Mouse (Mus musculus): ENCODE data around the gene Esm1. TPM values are rescaled to one million over a fixed set of nuclear protein-coding genes. Genes with fewer than 3 reads are reported as not detected.

Esm1 gene
- polyA plus RNA-seq, 1 experiment from 2014 or later, result 1.6 TPM

GRCm38 (mm10) chr13:113205346-113205745 lies 4.1 kb upstream of the Esm1 start:
- H3K4me3 ChIP-seq (ENCODE audit: low read depth, low read length), result no peak overlapping the region
- 74% methylated on average over 5 of the region's 5 CpGs for WGBS

GRCm38 (mm10) chr13:113211345-113211744 lies 1.9 kb downstream of the Esm1 start:
- no peaks in the 10 kb centered on the region for H3K9me3 ChIP-seq (ENCODE audit: low read depth, low read length)
- no peaks in the 10 kb centered on the region for H3K4me1 ChIP-seq (ENCODE audit: insufficient read depth)
- H3K4me3 ChIP-seq (ENCODE audit: low read depth, low read length), result no peak overlapping the region
- no peaks in the 10 kb centered on the region for H3K36me3 ChIP-seq (ENCODE audit: insufficient read depth)
- no peak overlapping the region for H3K27ac ChIP-seq (ENCODE audit: low read depth)
- H3K27me3 ChIP-seq (ENCODE audit: insufficient read depth, low read length), result peaks cover 12% of the 10 kb centered on the region; the same call in 1 of the 2 replicates
- WGBS, result 67% methylated on average over 15 of the region's 15 CpGs
- no peak for TF ChIP-seq CTCF (IDR thresholded peaks at IDR 0.05; ENCODE audit: low read depth)
- ATAC-seq (ENCODE audit: insufficient read depth) (no peak), DNase-seq (no peak)
- H3K4me2 ChIP-seq, result no peak overlapping the region
- H3K9ac ChIP-seq, result no peak overlapping the region

More at GRCm38 (mm10) chr13:113205346-113205745, 4.1 kb upstream of the Esm1 start:
- TF ChIP-seq CTCF (IDR thresholded peaks at IDR 0.05; ENCODE audit: low read depth), result no peak
- H3K36me3 ChIP-seq (ENCODE audit: insufficient read depth), result no peaks in the 10 kb centered on the region
- H3K4me2 ChIP-seq, result no peak overlapping the region
- no peak overlapping the region for H3K9ac ChIP-seq
- no peaks in the 10 kb centered on the region for H3K4me1 ChIP-seq (ENCODE audit: insufficient read depth)
- H3K27ac ChIP-seq (ENCODE audit: low read depth), result no peak overlapping the region
- no peaks in the 10 kb centered on the region for H3K9me3 ChIP-seq (ENCODE audit: low read depth, low read length)
- H3K27me3 ChIP-seq (ENCODE audit: insufficient read depth, low read length), result peaks cover 6% of the 10 kb centered on the region; the same call in 1 of the 2 replicates
- DNase-seq (no peak), ATAC-seq (ENCODE audit: insufficient read depth) (no peak)

- TF ChIP-seq CTCF (IDR thresholded peaks at IDR 0.05; ENCODE audit: low read depth), result no peak
- no peak for ATAC-seq (ENCODE audit: insufficient read depth)
- Histone ChIP-seq H3K4me2 (no peak overlapping the region), H3K27ac (ENCODE audit: low read depth) (no peak overlapping the region), H3K9me3 (ENCODE audit: low read depth, low read length) (no peaks in the 10 kb centered on the region), H3K27me3 (ENCODE audit: insufficient read depth, low read length) (peaks cover 12% of the 10 kb centered on the region; the same call in 1 of the 2 replicates), H3K9ac (no peak overlapping the region), H3K4me1 (ENCODE audit: insufficient read depth) (no peaks in the 10 kb centered on the region), H3K36me3 (ENCODE audit: insufficient read depth) (no peaks in the 10 kb centered on the region), H3K4me3 (ENCODE audit: low read depth, low read length) (no peak overlapping the region)
- WGBS, result 50% methylated on average over 3 of the region's 3 CpGs
- DNase-seq, result no peak
These were observed 2.9 kb downstream of the Esm1 start for GRCm38 (mm10) chr13:113212401-113212800.

- 94% methylated on average over 3 of the region's 3 CpGs for WGBS
- Histone ChIP-seq H3K9ac (no peak overlapping the region), H3K4me2 (no peak overlapping the region), H3K27ac (ENCODE audit: low read depth) (no peak overlapping the region), H3K4me1 (ENCODE audit: insufficient read depth) (no peaks in the 10 kb centered on the region), H3K36me3 (ENCODE audit: insufficient read depth) (no peaks in the 10 kb centered on the region), H3K27me3 (ENCODE audit: insufficient read depth, low read length) (peaks cover 12% of the 10 kb centered on the region; the same call in 1 of the 2 replicates), H3K9me3 (ENCODE audit: low read depth, low read length) (no peaks in the 10 kb centered on the region), H3K4me3 (ENCODE audit: low read depth, low read length) (no peak overlapping the region)
- DNase-seq, result no peak
- no peak for TF ChIP-seq CTCF (IDR thresholded peaks at IDR 0.05; ENCODE audit: low read depth)
- no peak for ATAC-seq (ENCODE audit: insufficient read depth)
These were observed 4.4 kb downstream of the Esm1 start for GRCm38 (mm10) chr13:113213865-113214264.

- no peak for TF ChIP-seq CTCF (IDR thresholded peaks at IDR 0.05; ENCODE audit: low read depth)
- no peaks in the 10 kb centered on the region for H3K36me3 ChIP-seq (ENCODE audit: insufficient read depth)
- H3K27ac ChIP-seq (ENCODE audit: low read depth), result no peak overlapping the region
- H3K4me2 ChIP-seq, result no peak overlapping the region
- no peak overlapping the region for H3K4me3 ChIP-seq (ENCODE audit: low read depth, low read length)
- 58% methylated on average over 6 of the region's 6 CpGs for WGBS
- DNase-seq (no peak), ATAC-seq (ENCODE audit: insufficient read depth) (no peak)
- no peak overlapping the region for H3K9ac ChIP-seq
- H3K9me3 ChIP-seq (ENCODE audit: low read depth, low read length), result no peaks in the 10 kb centered on the region
- no peaks in the 10 kb centered on the region for H3K27me3 ChIP-seq (ENCODE audit: insufficient read depth, low read length)
- no peaks in the 10 kb centered on the region for H3K4me1 ChIP-seq (ENCODE audit: insufficient read depth)
These were observed 12.4 kb downstream of the Esm1 start for GRCm38 (mm10) chr13:113221851-113222250.

- no peak overlapping the region for H3K4me3 ChIP-seq (ENCODE audit: low read depth, low read length)
- no peak overlapping the region for H3K9ac ChIP-seq
- peak overlapping the region; percentile 42; the same call in 1 of the 2 replicates for H3K27ac ChIP-seq (ENCODE audit: low read depth)
- H3K27me3 ChIP-seq (ENCODE audit: insufficient read depth, low read length), result no peaks in the 10 kb centered on the region
- ATAC-seq (ENCODE audit: insufficient read depth) (peak; percentile 62; the same call in 1 of the 2 replicates), DNase-seq (peak; percentile 92)
- H3K4me1 ChIP-seq (ENCODE audit: insufficient read depth), result 0 out of 2 replicates have a peak, but pooled peaks cover 3% of the 10 kb centered on the region
- H3K36me3 ChIP-seq (ENCODE audit: insufficient read depth), result no peaks in the 10 kb centered on the region
- TF ChIP-seq CTCF (IDR thresholded peaks at IDR 0.05; ENCODE audit: low read depth), result no peak
- no peaks in the 10 kb centered on the region for H3K9me3 ChIP-seq (ENCODE audit: low read depth, low read length)
- 24% methylated on average over 2 of the region's 2 CpGs for WGBS
- peak overlapping the region; percentile 51 for H3K4me2 ChIP-seq
These were observed 14.6 kb downstream of the Esm1 start for GRCm38 (mm10) chr13:113224105-113224504.

- no peak for TF ChIP-seq CTCF (IDR thresholded peaks at IDR 0.05; ENCODE audit: low read depth)
- DNase-seq (peak; percentile 28), ATAC-seq (ENCODE audit: insufficient read depth) (no peak)
- Histone ChIP-seq H3K27ac (ENCODE audit: low read depth) (no peak within 1 kb of the TSS), H3K4me2 (no peak within 1 kb of the TSS), H3K9me3 (ENCODE audit: low read depth, low read length) (no peaks in the 10 kb centered on the region), H3K36me3 (ENCODE audit: insufficient read depth) (no peaks in the 10 kb centered on the region), H3K4me3 (ENCODE audit: low read depth, low read length) (no peak within 1 kb of the TSS), H3K27me3 (ENCODE audit: insufficient read depth, low read length) (no peaks in the 10 kb centered on the region), H3K4me1 (ENCODE audit: insufficient read depth) (0 out of 2 replicates have a peak, but pooled peaks cover 3% of the 10 kb centered on the region), H3K9ac (no peak within 1 kb of the TSS)
- WGBS, result 45% methylated on average over 7 of the region's 7 CpGs
These were observed 16.4 kb downstream of the Esm1 start, which contains the start of gene Gzmk for GRCm38 (mm10) chr13:113225811-113226210. Gzmk (minus strand) TSS chr13:113225908.

Data from lung, embryonic 14.5 days (tissue).